Mouse (Mus musculus) induced T-regulatory cell, adult 2 months (primary cell): Measurements from ENCODE around the gene St8sia1.

Experiments used
- DNase-seq: peaks from one replicate; pipeline ENCODE4 v3.0.0-alpha.2; 2012; ENCODE audit warnings: low read depth

The St8sia1 gene

DNA sequence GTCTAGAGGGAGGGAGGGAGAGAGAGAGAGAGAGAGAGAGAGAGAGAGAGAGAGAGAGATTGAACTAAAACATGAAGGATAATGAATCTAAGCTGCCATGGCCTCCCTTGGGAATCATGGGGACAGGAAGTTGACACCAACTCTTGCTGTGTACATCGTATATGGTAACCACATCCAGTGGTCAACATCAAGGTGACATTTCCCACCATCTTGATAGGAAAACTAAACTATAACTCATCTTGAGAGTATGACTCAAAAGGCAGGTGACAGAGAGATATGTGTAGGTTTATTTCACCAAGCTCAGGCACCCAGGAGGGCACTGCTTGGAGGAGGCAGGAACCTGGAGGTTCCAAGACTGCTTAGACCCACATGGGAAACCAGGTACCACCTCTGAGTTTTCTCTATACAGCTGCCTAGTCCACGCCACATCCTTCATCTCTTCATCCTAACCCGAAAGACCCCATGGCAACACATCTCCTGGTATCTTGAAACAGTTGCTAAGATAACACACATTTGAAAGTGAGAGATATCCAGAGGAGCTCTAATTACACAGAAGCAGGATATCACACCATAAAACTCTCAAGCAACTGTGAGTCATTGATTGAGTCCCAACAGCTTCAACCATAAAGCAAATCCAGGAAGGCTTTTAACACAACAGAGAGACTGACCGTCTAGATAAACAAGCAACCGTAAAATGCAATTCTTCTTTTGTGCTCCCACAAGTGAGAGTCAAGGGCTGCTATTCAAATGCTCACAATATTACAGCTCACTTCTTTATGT is 141.1 kb downstream of the St8sia1 start:
- DNase-seq: peak; percentile 43

DNA sequence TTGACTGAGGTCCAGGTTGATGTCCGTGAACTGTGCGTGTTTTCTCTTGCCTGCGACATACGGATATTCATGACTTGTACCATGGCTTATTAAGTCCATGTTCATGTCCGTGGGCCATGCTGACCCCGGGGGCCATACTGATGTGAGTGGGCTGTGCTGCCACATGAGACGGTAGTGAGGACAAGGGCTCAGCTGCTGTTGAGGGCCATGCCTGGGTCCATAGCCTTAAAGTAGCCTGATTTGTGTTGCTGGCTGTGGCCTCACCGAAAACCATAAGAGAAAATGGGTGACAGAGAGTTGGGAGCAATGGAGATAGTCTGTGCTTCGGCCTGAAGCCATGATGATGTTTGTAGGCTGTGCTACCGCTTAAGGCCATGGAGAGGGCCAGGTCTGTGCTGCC is 145.9 kb downstream of the St8sia1 start:
- DNase-seq: no peak

DNA sequence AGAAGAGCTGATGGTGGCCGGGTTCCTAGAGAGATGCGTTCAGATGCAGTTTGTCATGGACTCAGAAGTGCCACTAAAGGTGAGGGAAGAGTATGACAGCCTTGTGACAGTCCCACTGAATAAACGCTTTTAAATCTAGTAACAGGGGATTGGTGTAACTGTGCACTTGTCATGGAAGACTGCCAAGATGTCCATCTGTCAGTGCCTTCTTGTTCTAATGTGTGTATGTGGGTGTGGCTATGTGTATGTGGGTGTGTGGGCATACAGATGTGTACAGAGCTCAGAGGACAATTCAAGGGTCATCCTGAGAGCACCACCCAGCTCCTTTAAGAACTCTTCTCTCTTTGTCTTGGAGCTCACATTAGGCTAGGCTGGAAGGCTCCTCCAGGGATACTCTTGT is 148.7 kb downstream of the St8sia1 start:
- peak; percentile 25 for DNase-seq

DNA sequence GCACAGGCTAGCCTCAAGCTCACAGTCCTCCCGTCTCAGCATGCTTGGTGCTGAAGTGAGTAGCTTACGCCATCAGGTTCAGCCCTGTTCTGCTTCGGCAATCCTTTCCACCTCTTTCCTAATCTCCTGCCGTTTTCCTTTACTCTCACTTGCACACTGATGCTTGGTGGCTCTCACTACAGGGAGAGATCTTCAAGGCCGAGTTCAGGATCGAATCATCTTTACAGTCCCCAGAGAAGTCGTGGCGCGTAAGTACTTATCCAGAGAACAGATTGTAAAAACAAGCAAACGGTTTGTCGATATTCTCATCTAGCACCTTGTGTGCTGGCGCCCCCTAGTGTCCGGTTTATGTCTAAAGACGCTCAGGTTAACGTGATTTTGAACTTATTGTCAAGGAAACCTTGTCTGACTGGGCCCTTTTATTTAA is 149.7 kb downstream of the St8sia1 start:
- DNase-seq: peak; percentile 95

DNA sequence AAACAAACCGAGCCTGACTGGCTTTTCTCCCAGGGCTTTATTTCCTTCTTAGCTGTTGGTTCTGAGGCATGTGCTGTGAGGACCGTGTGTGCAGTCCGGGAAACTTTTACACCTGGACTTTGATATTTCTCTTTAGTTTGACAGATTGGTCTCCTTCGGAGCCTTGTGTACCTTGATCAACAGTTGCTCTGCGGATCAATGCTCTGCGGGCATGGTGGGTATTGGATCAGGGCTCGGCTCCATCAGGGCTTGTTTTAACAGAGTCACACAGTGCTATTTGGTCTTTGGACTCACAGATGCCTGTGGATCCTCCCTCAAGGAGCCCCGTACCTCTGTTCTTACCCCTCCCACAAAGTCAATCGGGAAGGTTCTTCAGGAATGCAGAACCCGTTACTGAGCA is 150.2 kb downstream of the St8sia1 start:
- peak; percentile 12 for DNase-seq

DNA sequence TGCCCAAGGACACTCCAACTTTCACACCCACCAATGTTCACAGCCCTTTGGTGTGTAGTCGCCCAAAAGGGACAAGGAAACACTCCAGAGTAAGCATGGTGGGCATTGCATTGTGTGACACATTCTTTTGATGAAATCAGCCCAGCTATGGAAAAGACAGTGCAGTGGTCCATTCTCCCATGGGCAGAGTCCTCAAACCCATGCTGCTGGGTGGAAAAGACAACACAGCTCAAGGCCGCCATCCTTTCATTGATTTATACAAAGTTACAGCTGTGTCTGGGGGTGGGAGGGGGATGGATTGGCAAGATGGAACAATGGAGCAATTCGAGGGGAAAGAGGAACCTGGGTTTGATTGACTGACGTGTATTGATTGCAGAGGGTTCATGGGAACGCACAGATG is 151.3 kb downstream of the St8sia1 start:
- DNase-seq: no peak

DNA sequence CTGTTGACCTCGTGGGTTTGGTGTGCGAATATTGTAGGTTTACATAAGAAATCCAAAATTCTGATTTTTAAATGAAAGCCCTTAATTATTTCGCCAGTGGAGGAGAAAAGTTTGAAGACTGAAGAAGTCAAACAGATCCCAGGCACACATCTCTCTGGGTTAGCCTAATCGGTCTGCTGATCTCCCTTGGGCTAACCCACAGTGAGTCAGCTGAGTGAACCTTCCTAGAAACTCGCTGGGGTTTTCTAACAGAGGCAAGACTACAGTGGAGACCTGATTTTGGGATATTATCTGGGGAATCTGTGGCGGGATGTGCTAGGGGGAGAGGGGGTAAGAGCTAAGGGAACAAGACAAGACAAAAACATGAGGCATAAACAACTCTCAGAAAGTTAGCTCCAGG is 154.0 kb downstream of the St8sia1 start:
- peak; percentile 40 for DNase-seq

DNA sequence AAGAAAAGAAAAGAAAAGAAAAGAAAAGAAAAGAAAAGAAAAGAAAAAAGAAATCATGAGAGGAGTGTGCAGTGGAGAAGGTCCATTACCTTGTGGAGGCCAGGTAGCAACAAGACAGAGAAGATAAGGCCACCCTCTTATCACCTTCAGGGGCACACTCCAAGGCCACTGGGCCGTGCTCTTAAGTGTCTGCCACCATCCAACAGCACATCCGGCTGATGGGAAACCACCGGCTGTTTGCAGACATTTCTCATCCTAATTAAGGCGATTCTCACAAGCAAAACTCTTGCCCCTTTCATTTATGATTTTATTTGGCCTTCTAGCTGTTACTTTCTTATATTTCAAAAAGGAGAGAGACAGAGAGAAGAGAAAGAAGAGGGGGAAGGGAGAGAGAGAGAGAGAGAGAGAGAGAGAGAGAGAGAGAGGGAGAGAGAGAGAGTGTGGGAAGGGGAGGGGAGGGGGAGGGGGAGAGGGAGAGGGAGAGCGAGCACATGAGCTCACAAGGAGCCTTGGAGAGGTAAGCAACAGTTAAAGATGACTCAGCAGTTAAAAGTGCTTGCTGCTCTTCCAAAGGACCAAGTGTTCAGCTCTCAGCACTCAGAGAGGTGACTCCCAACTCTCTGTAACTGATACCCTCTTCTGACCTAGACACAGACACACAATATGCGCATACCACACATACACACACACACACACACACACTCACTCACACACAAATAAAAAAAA is 154.7 kb downstream of the St8sia1 start:
- DNase-seq: peak; percentile 55

DNA sequence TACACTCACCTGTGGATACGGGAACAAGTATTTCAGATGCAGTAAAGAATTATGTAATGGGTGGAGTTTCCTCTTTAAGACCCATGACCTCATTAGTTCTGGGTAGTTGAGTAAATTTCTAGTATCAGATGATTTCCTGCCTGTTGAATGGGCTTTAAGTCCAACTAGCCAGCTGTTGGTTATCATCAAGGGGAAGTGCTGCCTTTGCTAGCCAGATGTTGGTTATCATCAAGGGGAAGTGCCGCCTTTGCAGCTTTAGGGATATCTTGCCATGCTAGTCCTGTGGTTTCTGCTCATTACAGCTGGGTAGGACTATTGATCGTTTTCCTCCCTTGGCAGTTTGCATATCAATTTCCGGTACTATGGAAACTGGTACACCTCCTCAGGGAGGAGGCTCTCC is 157.9 kb downstream of the St8sia1 start:
- no peak for DNase-seq

DNA sequence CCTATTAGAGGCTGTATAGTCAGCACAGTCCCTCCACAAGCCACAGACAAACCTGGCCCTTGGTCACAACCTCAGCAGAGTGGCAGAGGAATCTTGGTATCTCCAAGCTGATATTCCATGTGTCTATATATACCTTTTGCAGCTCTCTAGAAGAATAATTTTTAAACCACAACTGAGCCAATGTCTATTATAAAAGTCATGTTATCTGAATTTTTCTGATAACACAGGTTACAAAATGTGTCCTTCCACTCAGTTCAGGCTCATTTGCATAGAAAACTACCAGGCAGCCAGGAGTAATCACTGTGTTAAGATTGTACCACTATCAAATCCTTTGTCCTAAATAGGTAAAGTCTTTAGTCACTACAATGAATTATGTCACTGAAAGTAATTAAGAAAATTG is 159.8 kb downstream of the St8sia1 start, which contains the start of gene Sult6b2:
Gene Sult6b2, minus strand, starts transcription at position 101 of the 400 bp plus-strand sequence.
- no peak for DNase-seq

DNA sequence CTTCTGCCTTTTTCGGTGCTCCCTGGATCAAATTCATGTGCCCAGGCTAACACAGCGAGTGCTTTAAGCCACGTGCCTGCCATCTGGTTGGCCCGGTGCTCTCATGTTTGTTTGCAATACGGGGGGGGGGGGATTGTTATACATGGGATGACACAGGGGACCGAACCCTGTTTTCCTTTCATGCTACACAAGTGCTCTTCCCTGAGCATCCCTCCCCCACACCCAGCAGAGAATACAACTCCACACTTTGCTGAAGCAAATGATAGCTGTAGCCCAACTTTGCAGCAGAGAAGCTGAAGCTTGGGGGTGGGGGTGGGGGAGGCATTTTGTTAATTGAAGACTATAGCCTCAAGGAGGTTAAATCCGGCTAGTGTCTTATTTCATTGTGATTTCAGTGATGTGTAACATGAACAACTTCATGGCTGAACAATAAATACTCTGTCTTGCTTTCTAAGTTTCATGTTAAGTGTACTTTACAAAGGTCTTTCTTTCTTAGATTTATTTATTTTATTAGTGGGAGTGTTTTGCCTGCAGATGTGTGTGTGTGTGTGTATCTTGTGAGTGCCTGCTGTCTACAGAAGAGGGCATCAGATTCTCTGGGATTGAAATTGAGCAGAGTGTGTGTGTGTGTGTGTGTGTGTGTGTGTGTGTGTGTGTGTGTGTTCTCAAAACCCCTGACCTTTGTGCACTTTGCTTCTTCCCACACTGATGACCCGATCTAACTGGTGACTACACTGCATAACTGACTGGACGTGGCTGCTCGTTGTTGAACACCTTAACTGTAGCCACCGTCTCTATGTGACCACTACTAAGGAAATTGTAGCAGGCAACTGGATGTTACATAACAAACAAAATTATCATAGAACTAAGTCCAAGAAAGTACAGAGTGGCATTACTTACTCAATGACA is 161.4 kb downstream of the St8sia1 start:
- no peak for DNase-seq

DNA sequence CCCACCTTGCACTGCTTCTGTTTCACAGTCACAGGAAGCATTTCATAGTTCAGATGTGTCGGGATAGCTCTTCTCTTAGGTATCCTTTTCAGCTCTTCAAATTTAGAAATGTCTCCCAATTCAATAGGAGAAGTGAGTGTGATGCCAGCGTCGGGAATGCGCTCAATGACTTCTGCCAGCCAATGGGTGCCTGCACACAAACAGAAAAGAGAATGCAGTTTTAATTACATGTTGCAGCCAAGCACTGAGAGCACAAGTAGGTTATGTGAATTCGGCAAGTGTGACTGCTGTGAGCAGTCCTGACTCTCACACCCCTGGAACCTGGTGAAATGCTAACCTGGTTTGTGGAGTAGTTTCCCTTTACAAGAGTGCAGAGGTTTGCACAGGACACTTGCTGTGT is 162.6 kb downstream of the St8sia1 start:
- DNase-seq: no peak

DNA sequence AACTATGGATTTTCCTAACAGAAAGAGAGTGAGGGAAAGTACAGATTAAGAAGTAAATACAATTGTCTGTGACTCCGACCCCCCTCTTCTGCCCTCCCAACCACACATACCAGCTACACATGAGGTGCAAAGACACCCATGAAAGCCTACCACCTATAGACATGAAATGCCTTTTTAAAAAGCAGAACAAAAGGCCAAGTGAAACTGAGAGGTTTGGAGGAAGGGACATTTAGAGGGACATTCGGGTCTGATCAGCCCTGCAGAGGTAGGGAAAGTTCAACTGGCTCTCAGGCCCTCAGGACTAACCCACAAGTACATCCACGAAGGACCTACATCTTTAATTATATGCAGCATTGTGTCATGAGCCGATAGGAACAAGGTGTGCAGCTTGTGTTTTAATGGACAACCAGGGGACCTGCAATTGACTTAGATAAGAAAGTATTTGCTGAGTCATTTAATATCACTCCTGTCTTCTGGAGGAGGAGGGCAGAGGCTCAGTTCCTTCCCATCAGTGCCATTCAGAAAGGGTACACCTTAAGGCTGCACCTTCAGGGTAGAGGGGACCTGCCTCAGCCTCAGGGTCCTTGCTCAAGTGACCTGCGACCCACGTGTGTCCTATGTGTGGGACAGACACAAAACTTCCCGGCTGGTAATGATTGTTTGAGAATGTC is 164.4 kb downstream of the St8sia1 start:
- no peak for DNase-seq

DNA sequence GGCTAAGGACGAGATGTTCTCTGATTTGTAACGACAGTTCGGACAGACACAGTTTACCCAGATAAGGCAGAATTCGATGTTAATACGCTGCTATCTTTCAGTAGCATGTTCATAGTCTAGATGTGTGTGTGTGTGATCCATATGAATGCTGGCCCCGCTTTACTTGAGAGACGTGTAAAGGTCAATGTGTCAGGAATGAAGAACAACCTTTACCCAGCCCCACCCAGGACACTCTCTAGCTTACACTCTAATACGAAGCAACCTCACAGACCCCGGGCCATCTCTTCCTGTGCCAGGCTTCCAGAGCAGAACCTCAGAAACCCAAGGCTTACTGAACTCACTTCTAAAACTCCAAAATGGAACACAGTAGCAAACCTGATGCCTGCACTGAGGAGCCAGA is 165.4 kb downstream of the St8sia1 start:
- no peak for DNase-seq

DNA sequence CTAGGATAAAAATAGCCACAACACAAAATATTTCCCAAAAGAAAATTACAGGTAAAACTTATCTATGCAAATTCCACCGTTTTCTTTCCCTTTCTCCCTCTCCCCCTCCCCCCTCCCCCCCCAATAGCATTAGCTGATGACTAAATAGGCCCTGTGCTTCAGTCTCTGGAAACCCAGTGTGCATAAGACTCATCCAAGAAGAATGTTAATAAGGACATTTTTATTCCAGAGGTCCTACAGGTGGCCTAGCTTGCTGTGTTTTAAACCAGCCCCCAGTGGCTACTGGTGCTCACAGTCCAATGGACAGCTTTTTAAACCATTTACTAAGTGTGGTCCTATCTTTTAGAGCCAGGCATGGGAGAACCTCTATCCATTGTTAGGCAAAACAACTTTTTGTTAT is 166.3 kb downstream of the St8sia1 start:
- DNase-seq: no peak

DNA sequence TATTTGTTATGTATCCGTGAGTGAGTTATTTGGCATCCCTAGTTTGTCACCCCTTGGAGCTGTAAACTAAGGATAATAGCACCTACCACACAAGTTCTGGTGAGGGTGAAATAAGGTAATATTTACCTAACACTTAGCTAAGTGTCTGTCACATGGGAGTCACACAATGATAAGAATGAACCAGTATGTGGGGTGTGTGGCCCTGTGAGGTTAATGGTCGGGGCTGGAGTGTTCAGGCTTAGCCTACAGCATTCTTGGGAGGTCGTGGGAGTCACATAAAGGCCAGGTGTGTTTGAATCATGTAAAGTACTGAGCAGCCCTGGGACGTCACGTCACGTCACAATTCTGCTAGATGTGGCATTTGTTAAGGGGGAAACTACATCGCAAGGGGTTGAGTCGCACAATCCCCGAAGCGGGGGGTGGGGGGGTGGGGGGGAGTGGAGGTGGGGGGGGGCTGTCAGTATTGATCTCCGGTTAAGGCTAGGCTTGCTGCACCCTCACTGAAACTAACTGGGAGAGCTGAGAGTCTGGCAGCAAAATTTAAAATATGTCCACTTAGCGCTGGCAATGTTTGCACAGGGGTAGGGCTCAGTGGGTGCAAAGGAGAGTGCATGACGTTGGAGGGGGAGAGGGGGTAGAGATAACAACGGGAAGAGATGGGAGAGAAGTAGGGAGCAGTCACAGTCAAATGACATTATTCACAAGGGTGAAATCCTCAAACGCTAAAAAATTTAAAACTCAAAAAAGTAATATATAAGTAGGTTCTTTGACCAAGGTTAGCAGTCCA is 168.4 kb downstream of the St8sia1 start:
- DNase-seq: no peak

DNA sequence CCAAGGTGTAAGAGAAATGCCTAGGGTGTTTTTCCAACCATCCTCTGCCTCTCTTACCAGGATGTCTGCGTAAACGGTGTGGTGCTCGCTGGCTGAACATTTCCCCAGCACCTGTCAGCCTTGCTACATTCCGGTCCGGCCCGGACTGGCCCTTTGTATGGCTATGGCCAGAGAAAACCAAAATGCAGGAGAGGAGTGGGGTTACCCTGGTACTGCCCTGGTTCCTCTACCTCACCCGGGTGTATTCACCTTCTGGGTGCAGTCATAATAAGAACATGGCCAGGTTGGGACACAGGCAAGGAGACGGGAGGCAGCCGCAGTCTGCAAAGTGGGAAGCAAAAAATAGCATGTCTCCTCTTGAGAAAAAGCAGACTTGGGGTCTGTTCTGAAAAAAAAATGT is 169.2 kb downstream of the St8sia1 start:
- no peak for DNase-seq

DNA sequence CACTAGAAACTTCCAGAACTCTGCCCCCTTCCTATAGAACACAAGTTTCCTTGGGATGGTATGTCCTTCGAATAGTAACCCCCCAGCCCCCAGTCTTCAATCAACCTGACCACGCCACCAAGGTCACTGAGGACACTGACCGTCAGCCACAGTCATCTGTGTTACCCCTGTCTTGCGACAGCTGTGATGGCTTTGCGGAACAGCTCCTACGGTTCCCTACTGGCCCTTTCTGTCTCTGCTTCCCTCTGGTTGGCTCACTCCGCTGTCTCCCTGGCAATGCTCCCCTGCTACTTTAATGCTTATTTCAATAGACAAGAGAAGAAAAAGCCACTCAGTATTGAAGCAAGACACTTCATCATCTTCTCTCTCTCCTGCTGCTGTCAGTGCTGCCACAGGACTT is 170.8 kb downstream of the St8sia1 start:
- no peak for DNase-seq

DNA sequence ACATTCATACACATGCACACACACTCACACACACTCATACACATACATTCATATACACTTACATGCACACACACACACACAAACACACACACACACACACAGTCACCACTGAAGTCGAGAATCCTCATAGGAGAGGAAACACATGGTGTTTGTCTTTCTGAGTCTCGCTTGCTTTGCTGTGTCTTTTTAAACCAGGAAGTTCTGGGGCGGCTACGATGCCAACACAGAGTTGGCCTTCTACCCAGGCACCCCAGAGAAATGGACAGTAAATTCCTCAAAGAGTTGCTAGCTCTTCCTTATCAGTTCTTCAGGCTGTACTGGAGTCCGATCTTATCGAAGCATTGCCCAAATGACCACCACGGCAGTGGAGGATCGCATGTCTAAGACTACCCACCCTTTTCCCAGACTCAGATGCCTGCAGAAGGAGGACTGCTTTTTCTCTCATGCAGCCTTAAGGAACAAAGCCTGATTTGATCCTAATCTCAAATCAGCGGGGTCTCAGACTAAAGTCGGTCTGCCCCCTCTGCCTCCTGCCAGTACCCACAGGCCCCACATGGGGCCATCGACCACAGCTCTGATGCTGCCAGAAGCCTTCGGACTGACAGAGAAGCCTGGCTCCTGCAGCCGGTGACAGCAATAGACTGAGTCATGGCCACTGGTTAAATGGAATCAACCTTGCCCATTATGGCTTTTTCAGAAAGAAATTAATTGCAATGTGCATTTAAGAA is 171.8 kb downstream of the St8sia1 start:
- DNase-seq: no peak

DNA sequence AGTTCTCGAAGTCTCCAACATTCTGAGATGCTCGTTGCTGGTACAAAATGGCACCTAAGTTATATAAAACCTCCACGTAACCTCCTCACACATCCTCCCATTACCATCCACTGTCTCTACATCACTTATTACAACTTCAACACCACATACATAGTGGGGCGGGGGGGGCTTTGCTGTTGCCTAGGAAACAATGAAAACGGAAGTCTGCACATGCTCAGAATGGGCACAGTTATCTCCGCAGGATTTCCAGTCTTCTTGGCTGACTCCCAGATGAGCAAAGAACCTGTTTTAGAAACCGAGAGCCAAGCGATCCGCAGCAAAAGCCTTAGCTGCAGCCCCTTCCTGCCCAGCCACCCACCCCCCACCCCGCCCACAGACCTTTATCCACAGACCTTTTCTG is 174.5 kb downstream of the St8sia1 start:
- no peak for DNase-seq
